Mouse (Mus musculus): ENCODE data around the gene Rrp8. TPM values are rescaled to one million over a fixed set of nuclear protein-coding genes. Genes with fewer than 3 reads are reported as not detected.
A peak's percentile ranks its signal among the peaks of the same experiment; 100 is the strongest.
"Not testable (repeated sequence)": the region's sequence is repeated elsewhere in the genome, so short reads cannot be mapped to it uniquely, and the experiment has no call there.

Gene Rrp8
- polyA plus RNA-seq, 1 experiment from 2014 or later: 22.9 TPM

- Histone ChIP-seq H3K4me3 (ENCODE audit: low read depth, low read length) (no peak overlapping the region), H3K4me1 (ENCODE audit: control insufficient read depth, insufficient read depth, low read length) (peaks cover 18% of the 10 kb centered on the region), H3K9ac (replicated peaks; ENCODE audit: low read depth, low read length) (no peak overlapping the region), H3K27me3 (ENCODE audit: control insufficient read depth, insufficient read depth, low read length) (no peaks in the 10 kb centered on the region), H3K9me3 (ENCODE audit: control insufficient read depth, low read length) (no peaks in the 10 kb centered on the region), H3K27ac (ENCODE audit: low read depth, low read length) (no peak overlapping the region), H3K4me2 (ENCODE audit: low read depth, low read length) (no peak overlapping the region), H3K36me3 (ENCODE audit: control insufficient read depth, insufficient read depth, low read length) (peaks cover 17% of the 10 kb centered on the region; the same call in 1 of the 2 replicates)
- no peak for ATAC-seq (ENCODE audit: low read depth)
- 80% methylated on average over 13 of the region's 13 CpGs for WGBS
Observed at GRCm38 (mm10) chr7:105740089-105740795, 3.1 kb upstream of the Rrp8 start.

DNA sequence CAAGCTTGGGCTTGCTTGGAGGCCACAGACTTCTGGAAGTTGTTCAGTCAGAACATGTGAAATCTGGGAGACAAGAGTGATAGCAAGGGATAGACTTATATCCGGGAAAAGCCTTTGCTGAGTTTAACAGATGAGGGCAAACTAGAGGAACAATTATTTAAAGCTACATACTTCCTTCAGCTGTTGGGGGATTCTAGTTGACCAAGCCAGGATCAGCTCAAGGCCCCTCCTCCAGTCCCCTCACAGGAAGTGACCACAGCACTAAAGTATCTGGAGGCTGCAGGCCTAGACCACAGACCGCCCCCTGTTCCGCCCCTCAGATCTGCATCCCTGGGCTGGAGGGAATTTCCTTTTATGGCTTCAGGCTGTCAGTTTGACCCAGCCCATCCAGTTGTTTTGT is 1.8 kb upstream of the Rrp8 start:
- H3K27me3 ChIP-seq (ENCODE audit: control insufficient read depth, insufficient read depth, low read length): no peaks in the 10 kb centered on the region
- no peak overlapping the region for H3K27ac ChIP-seq (ENCODE audit: low read depth, low read length)
- H3K4me3 ChIP-seq (ENCODE audit: low read depth, low read length): no peak overlapping the region
- peaks cover 18% of the 10 kb centered on the region for H3K4me1 ChIP-seq (ENCODE audit: control insufficient read depth, insufficient read depth, low read length)
- peak overlapping the region; percentile 23; the same call in 1 of the 2 replicates for H3K4me2 ChIP-seq (ENCODE audit: low read depth, low read length)
- WGBS: 34% methylated on average over 3 of the region's 3 CpGs
- H3K9ac ChIP-seq (replicated peaks; ENCODE audit: low read depth, low read length): no peak overlapping the region
- no peaks in the 10 kb centered on the region for H3K9me3 ChIP-seq (ENCODE audit: control insufficient read depth, low read length)
- ATAC-seq (ENCODE audit: low read depth): no peak
- peaks cover 17% of the 10 kb centered on the region; the same call in 1 of the 2 replicates for H3K36me3 ChIP-seq (ENCODE audit: control insufficient read depth, insufficient read depth, low read length)

- Histone ChIP-seq H3K36me3 (ENCODE audit: control insufficient read depth, insufficient read depth, low read length) (peaks cover 21% of the 10 kb centered on the region; the same call in 1 of the 2 replicates), H3K27me3 (ENCODE audit: control insufficient read depth, insufficient read depth, low read length) (no peaks in the 10 kb centered on the region), H3K9ac (replicated peaks; ENCODE audit: low read depth, low read length) (no peak overlapping the region), H3K9me3 (ENCODE audit: control insufficient read depth, low read length) (no peaks in the 10 kb centered on the region), H3K4me1 (ENCODE audit: control insufficient read depth, insufficient read depth, low read length) (peaks cover 13% of the 10 kb centered on the region), H3K27ac (ENCODE audit: low read depth, low read length) (no peak overlapping the region), H3K4me2 (ENCODE audit: low read depth, low read length) (peak overlapping the region; percentile 23; the same call in 1 of the 2 replicates), H3K4me3 (ENCODE audit: low read depth, low read length) (no peak overlapping the region)
- no peak for ATAC-seq (ENCODE audit: low read depth)
- 85% methylated on average over 2 of the region's 2 CpGs for WGBS
Observed at GRCm38 (mm10) chr7:105738286-105738685, 1.1 kb upstream of the Rrp8 start.

- H3K36me3 ChIP-seq (ENCODE audit: control insufficient read depth, insufficient read depth, low read length): peaks cover 27% of the 10 kb centered on the region
- H3K4me3 ChIP-seq (ENCODE audit: low read depth, low read length): peak overlapping the region; percentile 64
- H3K27ac ChIP-seq (ENCODE audit: low read depth, low read length): no peak overlapping the region
- H3K9ac ChIP-seq (replicated peaks; ENCODE audit: low read depth, low read length): peak overlapping the region; percentile 84; the same call in 1 of the 2 replicates
- ATAC-seq (ENCODE audit: low read depth): no peak
- H3K4me1 ChIP-seq (ENCODE audit: control insufficient read depth, insufficient read depth, low read length): peaks cover 11% of the 10 kb centered on the region
- no peaks in the 10 kb centered on the region for H3K27me3 ChIP-seq (ENCODE audit: control insufficient read depth, insufficient read depth, low read length)
- no peaks in the 10 kb centered on the region for H3K9me3 ChIP-seq (ENCODE audit: control insufficient read depth, low read length)
- 30% methylated on average over 3 of the region's 3 CpGs for WGBS
- peak overlapping the region; percentile 92 for H3K4me2 ChIP-seq (ENCODE audit: low read depth, low read length)
Observed at GRCm38 (mm10) chr7:105737648-105738047, 463 bp upstream of the Rrp8 start.

DNA sequence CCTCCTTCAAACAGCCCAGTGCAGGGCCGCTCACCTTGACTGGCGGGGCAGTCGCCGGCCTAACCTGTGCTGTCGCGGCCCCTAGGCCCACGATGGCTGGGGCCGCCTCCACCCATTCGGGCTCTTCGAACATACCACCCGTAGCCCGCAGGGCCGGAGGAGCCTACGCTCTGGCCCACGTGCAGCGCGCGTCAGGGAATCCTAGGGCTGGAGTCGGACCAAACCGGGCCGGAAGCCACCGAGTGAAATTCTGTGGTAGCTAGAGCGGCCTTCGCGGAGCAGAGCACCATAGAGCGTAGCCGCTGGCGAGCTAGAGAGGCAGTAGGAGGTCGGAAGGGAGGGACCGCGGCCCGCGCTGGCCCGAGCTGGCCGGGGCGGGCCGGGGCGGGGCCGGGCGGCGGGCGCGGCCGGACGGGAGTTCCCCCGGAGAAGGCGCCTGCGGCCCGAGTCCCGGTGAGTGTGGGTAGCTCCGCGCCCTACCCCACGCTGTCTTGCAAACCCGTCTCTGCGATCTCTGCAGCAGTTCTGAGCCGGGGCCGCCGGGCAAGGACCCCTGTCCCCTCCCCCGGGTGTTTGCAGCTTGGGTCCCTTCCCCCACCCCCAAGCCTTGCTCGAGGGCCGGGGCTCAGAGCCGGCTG is 802 bp downstream of the Rrp8 start, which contains the start of gene Ilk:
Ilk (plus strand) TSS at position 329 of the 638 bp plus-strand sequence.
- Histone ChIP-seq H3K4me3 (ENCODE audit: low read depth, low read length) (peak within 1 kb of the TSS; percentile 64), H3K9ac (replicated peaks; ENCODE audit: low read depth, low read length) (peak within 1 kb of the TSS; percentile 84), H3K4me2 (ENCODE audit: low read depth, low read length) (peak within 1 kb of the TSS; percentile 92), H3K27me3 (ENCODE audit: control insufficient read depth, insufficient read depth, low read length) (no peaks in the 10 kb centered on the region), H3K36me3 (ENCODE audit: control insufficient read depth, insufficient read depth, low read length) (peaks cover 23% of the 10 kb centered on the region), H3K9me3 (ENCODE audit: control insufficient read depth, low read length) (no peaks in the 10 kb centered on the region), H3K27ac (ENCODE audit: low read depth, low read length) (peak within 1 kb of the TSS; percentile 72), H3K4me1 (ENCODE audit: control insufficient read depth, insufficient read depth, low read length) (peaks cover 11% of the 10 kb centered on the region)
- ATAC-seq (ENCODE audit: low read depth): peak; percentile 97
- WGBS: under 1% methylated on average over 54 of the region's 62 CpGs

DNA sequence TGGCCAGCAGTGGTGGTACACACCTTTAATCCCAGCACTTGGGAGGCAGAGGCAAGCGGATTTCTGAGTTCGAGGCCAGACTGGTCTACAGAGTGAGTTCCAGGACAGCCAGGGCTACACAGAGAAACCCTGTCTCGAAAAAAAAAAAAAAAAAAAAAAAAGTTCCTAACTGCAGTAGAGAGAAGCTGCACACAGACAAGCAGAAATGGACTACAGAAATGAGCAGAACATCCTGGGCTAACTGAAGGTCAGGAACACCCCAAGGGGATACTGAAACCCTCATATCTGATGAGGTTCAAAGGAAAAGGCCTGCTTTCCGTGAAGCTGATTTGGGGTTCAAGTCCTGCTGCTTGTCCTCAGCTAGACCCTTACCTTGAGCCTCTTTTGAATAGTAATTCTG is 1.7 kb downstream of the Rrp8 start:
- H3K4me2 ChIP-seq (ENCODE audit: low read depth, low read length): peak overlapping the region; percentile 92
- H3K27me3 ChIP-seq (ENCODE audit: control insufficient read depth, insufficient read depth, low read length); H3K9me3 ChIP-seq (ENCODE audit: control insufficient read depth, low read length); H3K27ac ChIP-seq (ENCODE audit: low read depth, low read length); ATAC-seq (ENCODE audit: low read depth): not testable (repeated sequence)
- H3K9ac ChIP-seq (replicated peaks; ENCODE audit: low read depth, low read length): peak overlapping the region; percentile 84
- WGBS: 53% methylated on average over 4 of the region's 4 CpGs
- peaks cover 18% of the 10 kb centered on the region for H3K36me3 ChIP-seq (ENCODE audit: control insufficient read depth, insufficient read depth, low read length)
- peak overlapping the region; percentile 64 for H3K4me3 ChIP-seq (ENCODE audit: low read depth, low read length)
- H3K4me1 ChIP-seq (ENCODE audit: control insufficient read depth, insufficient read depth, low read length): peaks cover 11% of the 10 kb centered on the region

- no peak overlapping the region for H3K9ac ChIP-seq (replicated peaks; ENCODE audit: low read depth, low read length)
- H3K27ac ChIP-seq (ENCODE audit: low read depth, low read length): no peak overlapping the region
- peaks cover 11% of the 10 kb centered on the region for H3K4me1 ChIP-seq (ENCODE audit: control insufficient read depth, insufficient read depth, low read length)
- H3K27me3 ChIP-seq (ENCODE audit: control insufficient read depth, insufficient read depth, low read length): no peaks in the 10 kb centered on the region
- no peak overlapping the region for H3K4me2 ChIP-seq (ENCODE audit: low read depth, low read length)
- 91% methylated on average over 8 of the region's 8 CpGs for WGBS
- H3K36me3 ChIP-seq (ENCODE audit: control insufficient read depth, insufficient read depth, low read length): peaks cover 15% of the 10 kb centered on the region
- no peak for ATAC-seq (ENCODE audit: low read depth)
- no peak overlapping the region for H3K4me3 ChIP-seq (ENCODE audit: low read depth, low read length)
- H3K9me3 ChIP-seq (ENCODE audit: control insufficient read depth, low read length): no peaks in the 10 kb centered on the region
Observed at GRCm38 (mm10) chr7:105734826-105735225, 2.4 kb downstream of the Rrp8 start.

DNA sequence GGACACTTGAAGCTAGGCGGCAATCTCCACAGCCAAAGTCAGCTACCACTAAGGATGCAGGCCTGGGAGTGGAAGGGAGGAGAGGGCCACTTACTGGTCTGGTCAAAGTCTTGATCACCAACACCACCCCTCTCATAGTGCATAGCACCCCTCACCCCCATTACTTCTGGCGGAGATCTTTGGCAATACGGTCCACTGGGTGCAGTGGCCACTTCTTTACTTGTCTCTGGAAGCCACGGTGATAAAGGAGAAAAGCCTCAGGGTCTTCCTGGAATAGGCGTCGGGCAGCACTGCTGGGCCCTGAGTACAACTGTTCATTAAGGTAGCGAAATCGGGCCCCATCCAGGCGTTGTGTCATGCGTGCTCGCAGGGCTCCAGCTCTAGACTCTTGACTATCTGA is 3.3 kb downstream of the Rrp8 start:
- Histone ChIP-seq H3K4me3 (ENCODE audit: low read depth, low read length) (no peak overlapping the region), H3K36me3 (ENCODE audit: control insufficient read depth, insufficient read depth, low read length) (peaks cover 17% of the 10 kb centered on the region), H3K27ac (ENCODE audit: low read depth, low read length) (no peak overlapping the region), H3K27me3 (ENCODE audit: control insufficient read depth, insufficient read depth, low read length) (no peaks in the 10 kb centered on the region), H3K9me3 (ENCODE audit: control insufficient read depth, low read length) (no peaks in the 10 kb centered on the region), H3K9ac (replicated peaks; ENCODE audit: low read depth, low read length) (no peak overlapping the region), H3K4me1 (ENCODE audit: control insufficient read depth, insufficient read depth, low read length) (peaks cover 11% of the 10 kb centered on the region), H3K4me2 (ENCODE audit: low read depth, low read length) (no peak overlapping the region)
- WGBS: 98% methylated on average over 11 of the region's 11 CpGs
- ATAC-seq (ENCODE audit: low read depth): no peak
